Mouse (Mus musculus) adrenal gland (tissue): ENCODE results near the gene Popdc3.
"Not testable (repeated sequence)": the region's sequence is repeated elsewhere in the genome, so short reads cannot be mapped to it uniquely, and the experiment has no call there.

Source experiments
- intact Hi-C: fragments of 180-260 bp; cut with DNase I; formaldehyde crosslinking; loops from one replicate; pipeline ENCODE4 v1.15.1; 2025
- long read RNA-seq, 2 experiments: library from polyadenylated mRNA; unstranded; transcript quantifications; one replicate each; pipeline ENCODE4 v2.0.0; 2020; ENCODE audit warnings: borderline replicate concordance in 1 of 2; ENCODE audit not compliant: insufficient replicate concordance in 1 of 2

The Popdc3 gene
- long read RNA-seq, experiment 1 = 0 reads
- long read RNA-seq, experiment 2, partial matches to known transcripts = 0 of 1 reads
- long read RNA-seq, experiment 2, other reads (novel, unspliced or antisense) = 0 of 1 reads

- intact Hi-C loops = not testable (repeated sequence)
Observed at GRCm38 (mm10) chr10:45177798-45178197, at the start of gene Popdc3. Gene Popdc3 (plus strand): TSS chr10:45178098.

- intact Hi-C loops = no loop called here
Observed at GRCm38 (mm10) chr10:45129105-45129504, 48.8 kb upstream of the Popdc3 start.

- intact Hi-C loops = no loop called here
Observed at GRCm38 (mm10) chr10:45130004-45130403, 47.9 kb upstream of the Popdc3 start.

- intact Hi-C loops = no loop called here
Observed at GRCm38 (mm10) chr10:45132371-45132770, 45.5 kb upstream of the Popdc3 start.

- intact Hi-C loops = no loop called here
Observed at GRCm38 (mm10) chr10:45136806-45137205, 41.1 kb upstream of the Popdc3 start.

- intact Hi-C loops = no loop called here
Observed at GRCm38 (mm10) chr10:45139910-45140309, 38.0 kb upstream of the Popdc3 start.

- intact Hi-C loops = no loop called here
Observed at GRCm38 (mm10) chr10:45140474-45141212, 37.3 kb upstream of the Popdc3 start.

- intact Hi-C loops = no loop called here
Observed at GRCm38 (mm10) chr10:45142359-45142758, 35.5 kb upstream of the Popdc3 start.

GRCm38 (mm10) chr10:45144038-45144817 lies 33.7 kb upstream of the Popdc3 start:
- intact Hi-C loops = no loop called here

GRCm38 (mm10) chr10:45146821-45147220 lies 31.1 kb upstream of the Popdc3 start:
- intact Hi-C loops = no loop called here

GRCm38 (mm10) chr10:45151137-45151536 lies 26.8 kb upstream of the Popdc3 start:
- intact Hi-C loops = no loop called here

GRCm38 (mm10) chr10:45151771-45152692 lies 25.9 kb upstream of the Popdc3 start:
- intact Hi-C loops = no loop called here

GRCm38 (mm10) chr10:45154557-45155060 lies 23.3 kb upstream of the Popdc3 start:
- intact Hi-C loops = no loop called here

- intact Hi-C loops = no loop called here
Observed at GRCm38 (mm10) chr10:45165851-45166250, 12.0 kb upstream of the Popdc3 start.

GRCm38 (mm10) chr10:45173927-45174326 lies 4.0 kb upstream of the Popdc3 start:
- intact Hi-C loops = no loop called here

- intact Hi-C loops = no loop called here
Observed at GRCm38 (mm10) chr10:45174345-45174744, 3.6 kb upstream of the Popdc3 start.

GRCm38 (mm10) chr10:45180677-45181326 lies 2.9 kb downstream of the Popdc3 start:
- intact Hi-C loops = no loop called here

GRCm38 (mm10) chr10:45181344-45181743 lies 3.4 kb downstream of the Popdc3 start:
- intact Hi-C loops = no loop called here

GRCm38 (mm10) chr10:45185457-45185856 lies 7.6 kb downstream of the Popdc3 start:
- intact Hi-C loops = no loop called here
